Mouse (Mus musculus) spleen, adult 2 months (tissue): ENCODE measurements at regions not wholly inside any gene's neighbourhood (a gene's known extent, or its start where the extent isn't known, plus 50 kb on each side); places are given as distances from the start of the nearest gene placed in this dataset.

ENCODE experiments used
- CTCF ChIP-seq: fragments of 200-500 bp; IDR thresholded peaks from 2 replicates; pipeline ENCODE4 v1.5.1; 2011; ENCODE audit warnings: mild to moderate bottlenecking, inconsistent platforms; ENCODE audit not compliant: insufficient read depth, insufficient read length, insufficient replicate concordance; ENCODE audit errors: extremely low read depth
- POLR2A ChIP-seq: fragments of 200-500 bp; IDR thresholded peaks from 2 replicates; pipeline ENCODE4 v1.6.1; 2011; ENCODE audit warnings: low read depth, low read length, inconsistent platforms

- TF ChIP-seq CTCF (no peak), POLR2A (no peak)
Measured at GRCm38 (mm10) chrX:99225111-99225752, 89.3 kb downstream of the Efnb1 start.
